Mouse (Mus musculus) kidney, postnatal 10 days (tissue): Measurements from ENCODE around the gene Rrp7a.

Experiments used
- DNase-seq: peaks from one replicate; pipeline ENCODE4 v3.0.0; 2021; ENCODE audit warnings: mixed read lengths

Rrp7a gene

DNA sequence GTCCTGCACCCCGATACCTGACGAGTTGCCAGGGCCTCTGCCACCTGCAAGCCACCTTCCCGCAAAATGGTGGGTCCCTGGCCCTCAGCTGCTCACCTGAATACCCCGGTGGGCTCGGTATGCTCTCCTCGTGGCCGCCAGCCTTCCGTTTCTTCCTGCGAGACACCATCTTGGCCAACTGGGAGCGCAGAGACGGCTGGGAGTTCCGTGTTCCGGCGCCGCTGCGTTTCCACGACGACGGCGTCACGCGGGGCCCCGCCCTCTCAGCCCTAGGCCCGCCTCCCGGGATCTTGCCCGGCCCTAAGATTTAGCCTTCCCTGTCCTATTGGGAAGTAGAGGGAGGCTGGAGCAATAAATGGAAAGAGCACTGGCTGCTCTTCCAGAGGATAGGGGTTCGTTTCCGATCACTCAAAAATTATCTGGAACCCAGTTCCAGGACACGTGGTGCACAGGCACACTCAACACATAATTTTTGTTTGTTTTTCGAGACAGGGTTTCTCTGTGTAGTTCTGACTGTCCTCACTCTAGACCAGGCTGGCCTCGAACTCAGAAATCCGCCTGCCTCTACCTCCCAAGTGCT, at the start of gene Rrp7a:
Gene Rrp7a (minus strand): TSS at position 236 of the 580 bp plus-strand sequence.
- peak; percentile 96 for DNase-seq

DNA sequence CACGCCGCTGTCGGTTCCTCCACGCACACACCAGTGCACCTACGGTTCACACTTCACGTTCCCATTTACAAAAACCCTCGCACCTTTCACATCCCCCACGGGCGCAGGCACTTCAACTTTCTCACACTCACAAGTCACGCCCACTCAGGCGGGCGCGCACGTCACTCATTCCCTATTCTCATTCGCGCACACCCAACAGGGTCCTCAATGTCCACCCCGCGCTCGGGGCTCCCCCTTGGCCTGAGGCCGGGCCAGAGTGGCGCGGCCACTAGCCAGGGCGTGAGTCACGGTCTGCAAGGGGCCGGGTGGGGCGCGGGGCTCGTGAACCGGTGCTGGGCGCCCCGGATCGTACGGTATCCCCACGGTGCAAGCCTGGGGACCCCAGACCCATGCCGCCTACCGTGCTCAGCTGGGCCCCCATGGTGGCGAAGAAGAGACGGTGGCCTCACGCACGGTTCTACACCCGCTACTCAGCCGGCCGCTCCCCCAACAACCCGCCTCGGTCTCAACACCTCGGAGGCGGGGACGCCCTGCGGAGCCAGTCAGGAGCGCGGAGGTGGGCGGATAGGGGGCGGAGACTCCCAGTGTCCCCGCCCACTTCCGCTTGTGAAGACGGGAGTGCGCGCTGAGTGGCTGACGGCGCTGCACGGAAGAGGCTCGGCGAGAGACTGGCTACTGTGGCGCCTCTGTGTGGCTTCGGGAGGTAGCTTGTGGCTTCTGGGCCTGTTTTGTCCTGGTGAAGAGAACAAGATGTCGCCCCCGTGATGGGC, 49.3 kb upstream of the Rrp7a start:
- DNase-seq, result peak; percentile 98

DNA sequence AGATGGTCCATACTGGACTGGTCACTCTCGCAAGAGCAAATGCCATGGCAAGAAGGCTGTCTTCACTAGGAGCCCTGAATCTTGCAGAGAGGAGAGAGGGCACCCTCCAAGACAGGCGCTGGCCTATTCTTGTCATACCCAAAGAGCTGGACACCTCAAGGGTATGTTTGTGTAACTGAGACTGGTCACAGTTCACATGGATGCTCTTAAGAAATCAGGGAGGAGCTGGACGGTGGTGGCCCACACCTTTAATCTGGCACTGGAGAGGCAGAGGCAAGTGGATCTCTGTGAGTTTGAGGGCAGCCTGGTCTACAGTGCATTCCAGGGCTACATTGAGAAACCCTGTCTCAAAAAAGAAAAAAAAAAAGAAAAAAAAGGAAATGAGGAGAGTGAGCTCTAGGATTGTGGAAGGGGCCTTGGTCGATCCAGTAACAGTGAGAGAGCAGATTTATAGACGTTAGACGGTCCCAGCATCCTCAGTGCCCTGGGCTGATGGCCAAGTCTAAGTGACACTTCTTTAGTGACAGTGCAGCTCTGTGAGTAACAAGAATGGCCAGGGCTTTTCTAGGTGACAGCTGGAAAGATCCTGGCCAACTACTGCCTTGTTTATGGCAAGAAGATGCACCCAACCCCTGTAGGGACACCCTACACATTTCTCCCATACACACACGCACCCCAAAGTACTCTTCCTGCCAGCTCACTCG, 48.5 kb upstream of the Rrp7a start:
- DNase-seq, result peak; percentile 67

DNA sequence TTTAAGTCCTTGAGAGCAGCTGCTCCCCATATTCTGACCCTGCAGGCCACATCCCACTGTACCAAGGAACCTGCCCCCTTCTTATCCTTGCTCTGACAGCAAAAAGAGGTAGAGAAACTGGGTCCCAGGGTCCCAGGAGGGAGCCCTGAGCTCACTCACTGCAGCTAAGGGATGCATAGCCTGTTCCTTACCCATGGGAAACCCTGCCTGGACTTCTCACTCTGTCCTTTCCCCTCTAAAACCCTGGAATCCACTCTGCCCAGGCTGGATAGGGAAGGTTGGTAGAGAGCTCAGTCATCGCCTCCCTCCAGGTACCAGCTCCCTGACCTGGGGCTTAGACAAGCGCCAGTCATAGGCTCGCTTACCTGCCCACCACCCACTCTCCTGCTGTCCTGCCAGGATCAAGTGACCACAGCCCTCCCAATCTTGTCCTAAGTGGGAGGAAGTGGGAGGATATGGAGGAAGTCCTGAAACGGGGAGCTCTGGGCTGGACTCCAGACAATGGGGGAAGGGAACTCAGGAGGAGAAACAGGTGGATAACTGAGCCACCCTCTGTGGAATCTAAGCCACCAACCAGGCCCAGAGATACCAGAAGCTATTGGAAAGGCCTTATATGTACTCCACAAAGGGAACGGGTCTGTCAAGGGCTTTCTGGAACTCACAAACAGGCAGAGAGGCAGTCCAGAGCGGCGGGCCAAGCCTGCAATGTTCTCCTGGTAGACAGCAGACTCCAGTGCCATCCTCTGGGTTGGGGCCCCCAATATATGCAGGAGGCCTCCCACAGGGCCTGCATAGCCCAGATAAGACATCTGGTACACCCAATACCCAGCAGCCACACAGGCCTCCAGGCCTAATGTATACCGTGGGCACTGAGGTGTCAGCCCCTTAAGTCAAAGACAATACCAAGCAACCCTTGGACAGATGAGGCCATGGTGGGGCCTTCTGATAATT, 47.4 kb upstream of the Rrp7a start:
- DNase-seq, result peak; percentile 64

DNA sequence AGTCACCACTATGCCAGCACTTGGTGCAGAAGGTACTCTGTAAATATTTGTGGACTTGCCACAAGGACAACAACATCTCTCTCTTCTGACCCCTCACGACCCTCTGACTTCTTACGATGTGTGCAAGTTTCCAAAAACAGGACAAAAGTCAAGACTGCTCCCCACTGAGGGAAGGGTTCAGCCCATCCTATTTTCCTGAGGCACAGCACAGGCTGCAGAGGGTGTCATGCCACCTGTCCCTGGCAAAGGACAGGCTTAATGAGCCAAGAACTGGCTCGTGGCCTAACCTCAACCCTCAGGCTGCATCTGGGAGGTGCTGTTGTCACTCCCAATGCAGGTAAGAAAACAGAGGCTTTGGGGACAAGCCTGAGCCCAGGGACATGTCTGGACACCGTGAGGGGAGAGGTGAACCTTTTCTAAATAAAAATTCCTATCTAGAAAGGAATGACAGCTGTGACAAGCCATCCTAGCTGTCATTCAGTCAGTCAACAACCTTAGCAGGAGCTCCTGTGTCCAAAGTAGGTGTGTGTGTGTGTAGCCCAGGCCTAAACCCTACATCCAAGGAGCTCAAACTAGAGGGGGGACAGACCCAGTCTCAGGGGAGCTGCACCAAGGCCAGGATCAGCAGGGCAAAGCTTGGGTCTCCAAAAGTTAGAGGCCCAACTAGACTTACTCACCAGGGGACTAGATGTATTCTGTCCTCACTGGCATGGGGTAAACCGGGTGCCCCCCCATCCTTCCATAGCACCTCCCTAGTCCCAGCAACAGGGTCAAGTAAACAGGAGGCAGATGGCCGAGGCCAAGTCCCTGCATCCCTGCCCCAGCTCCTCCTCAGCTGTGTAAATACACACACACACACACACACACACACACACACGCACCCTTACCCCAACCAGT, 46.5 kb upstream of the Rrp7a start:
- DNase-seq, result no peak

DNA sequence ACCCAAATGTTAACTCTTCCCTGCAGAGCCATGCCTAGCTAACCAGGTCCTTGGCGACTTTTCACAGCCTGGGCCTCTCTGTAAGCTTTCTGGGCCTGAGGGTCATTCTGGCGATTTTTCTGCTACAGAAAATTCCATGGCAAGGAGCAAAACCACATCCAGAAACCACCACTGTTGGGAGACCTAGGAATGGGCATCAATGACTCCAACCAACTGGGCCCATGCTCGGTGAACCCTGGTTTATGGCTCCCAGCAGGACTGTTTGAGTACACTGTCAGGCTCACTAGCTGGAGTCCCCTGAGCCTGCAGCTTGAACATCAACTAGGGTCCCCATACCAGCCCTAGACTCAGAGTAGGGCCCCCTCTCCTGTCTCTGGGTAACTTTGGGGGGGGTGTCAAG, 45.7 kb upstream of the Rrp7a start:
- DNase-seq, result no peak

DNA sequence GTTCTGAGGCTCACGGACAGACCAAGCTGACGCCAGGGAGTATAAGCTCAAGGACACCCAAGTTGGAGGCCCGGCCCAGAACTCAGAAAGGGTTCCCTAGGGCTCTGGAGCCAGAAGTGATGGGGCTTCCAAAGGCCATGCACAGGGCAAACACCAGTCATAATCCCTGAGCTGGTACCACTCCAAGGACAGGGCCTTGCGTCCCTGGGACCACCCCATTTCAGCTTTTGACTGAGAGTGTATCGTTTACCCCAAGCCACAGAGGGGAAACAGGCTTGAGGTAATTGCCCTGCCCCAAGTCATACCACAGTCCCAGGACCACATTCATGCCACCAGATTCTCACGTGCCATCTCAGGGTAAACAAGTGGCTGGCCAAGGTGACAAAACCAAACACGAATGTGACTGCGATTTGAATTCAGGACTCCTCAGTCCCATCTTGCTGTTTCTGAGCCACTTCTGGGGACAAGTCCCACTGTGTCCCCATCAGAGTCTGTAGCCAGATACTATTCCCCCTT, 45.0 kb upstream of the Rrp7a start:
- no peak for DNase-seq

DNA sequence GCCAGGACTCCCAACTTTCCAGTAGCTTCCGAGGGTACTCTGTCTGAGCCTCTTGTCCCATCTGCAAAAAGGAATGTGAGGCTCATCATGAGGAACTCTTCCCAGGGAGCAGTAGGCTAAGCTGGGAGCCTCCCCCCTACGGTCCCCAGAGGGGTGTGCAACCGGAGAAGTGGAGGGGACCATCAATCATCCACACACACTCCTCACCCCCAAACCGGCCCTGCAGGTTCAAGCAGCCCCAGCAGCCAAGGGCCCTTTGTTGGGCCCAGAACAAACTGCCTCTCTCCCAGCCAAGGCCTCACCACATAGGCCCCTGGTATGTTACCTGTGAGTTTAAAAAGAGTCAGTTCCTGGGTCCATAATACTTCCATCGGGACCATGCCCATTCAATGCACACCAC, 44.5 kb upstream of the Rrp7a start:
- peak; percentile 54 for DNase-seq

DNA sequence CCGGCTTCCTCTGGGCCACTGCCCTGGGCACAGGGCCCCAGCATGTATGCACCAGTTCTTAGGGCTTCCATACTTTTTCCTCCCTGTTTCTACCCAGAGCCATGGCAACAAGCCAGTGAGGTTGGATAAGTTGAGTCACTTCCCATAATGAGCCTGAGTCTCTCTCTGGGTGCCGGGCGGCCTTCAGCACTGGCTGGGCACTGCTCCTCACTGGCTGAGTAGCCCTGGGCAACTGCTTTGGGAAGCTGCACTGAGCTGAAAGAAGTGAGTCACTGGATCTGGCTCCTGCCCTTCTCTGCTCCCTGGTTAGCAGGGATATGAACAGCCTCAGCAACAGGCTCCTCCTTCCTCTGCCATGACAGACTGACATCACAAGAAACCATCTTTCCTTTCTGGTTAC, 44.0 kb upstream of the Rrp7a start:
- DNase-seq, result peak; percentile 44

DNA sequence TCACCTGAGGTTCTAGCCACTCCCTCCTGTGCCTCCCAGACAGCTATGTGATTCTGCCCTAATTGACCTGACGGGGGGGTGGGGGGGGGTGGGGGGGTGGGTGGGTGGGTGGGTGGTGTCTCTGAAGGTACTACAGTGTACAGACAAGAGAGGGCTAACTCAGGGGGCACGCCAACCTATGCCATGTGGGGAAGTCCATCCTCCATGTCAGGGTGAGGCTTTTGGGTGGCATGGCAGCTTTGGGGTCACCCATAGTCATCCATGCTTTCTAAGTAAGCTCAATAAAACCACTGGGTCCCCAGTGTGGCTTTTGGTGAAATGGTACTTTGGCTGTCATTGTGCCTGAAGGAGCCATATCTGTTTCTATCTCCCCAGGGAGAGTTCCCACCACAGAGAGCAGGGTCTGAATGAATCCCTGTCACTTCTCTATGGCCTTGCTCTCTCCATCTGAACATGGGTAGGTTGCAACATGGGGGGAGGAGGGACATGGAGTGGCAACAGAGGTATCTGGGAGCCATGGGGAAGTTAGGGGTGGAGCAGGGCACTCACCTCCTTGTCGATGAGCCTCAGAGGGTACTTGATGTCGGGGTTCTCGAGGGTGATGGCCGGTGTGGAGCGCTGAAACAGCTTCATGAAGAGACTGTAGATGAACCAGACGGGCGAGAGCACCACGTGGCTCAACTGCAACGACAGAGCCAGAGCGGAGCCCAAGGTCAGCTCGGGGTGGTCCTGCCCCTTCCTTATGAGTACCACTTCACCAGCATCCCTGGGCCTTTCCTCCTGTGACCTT, 43.1 kb upstream of the Rrp7a start:
- DNase-seq, result no peak

DNA sequence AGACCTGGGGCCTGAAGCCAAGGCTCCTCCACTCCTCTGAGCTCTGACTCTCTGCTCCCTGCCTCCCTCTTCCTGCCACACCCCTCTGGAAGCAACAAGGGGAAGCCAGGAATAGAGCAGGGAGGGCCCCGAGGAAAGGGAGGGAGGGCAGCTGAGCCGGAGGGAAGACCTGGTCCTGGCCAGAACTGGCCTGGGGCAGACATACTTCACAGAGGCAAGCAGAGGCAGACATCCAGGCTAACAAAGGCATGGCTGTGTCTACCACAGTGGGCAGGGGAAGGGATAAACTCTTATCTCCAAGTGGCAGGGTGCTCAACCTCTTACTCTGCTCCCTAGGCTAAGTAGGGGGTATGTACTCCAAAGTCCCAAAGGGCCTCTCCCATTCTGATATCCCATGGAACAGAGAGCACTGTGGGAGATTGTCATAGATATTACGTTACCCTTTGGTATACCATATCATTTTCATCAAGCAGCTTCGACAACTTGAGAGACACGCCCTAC, 42.4 kb upstream of the Rrp7a start:
- DNase-seq, result peak; percentile 73

DNA sequence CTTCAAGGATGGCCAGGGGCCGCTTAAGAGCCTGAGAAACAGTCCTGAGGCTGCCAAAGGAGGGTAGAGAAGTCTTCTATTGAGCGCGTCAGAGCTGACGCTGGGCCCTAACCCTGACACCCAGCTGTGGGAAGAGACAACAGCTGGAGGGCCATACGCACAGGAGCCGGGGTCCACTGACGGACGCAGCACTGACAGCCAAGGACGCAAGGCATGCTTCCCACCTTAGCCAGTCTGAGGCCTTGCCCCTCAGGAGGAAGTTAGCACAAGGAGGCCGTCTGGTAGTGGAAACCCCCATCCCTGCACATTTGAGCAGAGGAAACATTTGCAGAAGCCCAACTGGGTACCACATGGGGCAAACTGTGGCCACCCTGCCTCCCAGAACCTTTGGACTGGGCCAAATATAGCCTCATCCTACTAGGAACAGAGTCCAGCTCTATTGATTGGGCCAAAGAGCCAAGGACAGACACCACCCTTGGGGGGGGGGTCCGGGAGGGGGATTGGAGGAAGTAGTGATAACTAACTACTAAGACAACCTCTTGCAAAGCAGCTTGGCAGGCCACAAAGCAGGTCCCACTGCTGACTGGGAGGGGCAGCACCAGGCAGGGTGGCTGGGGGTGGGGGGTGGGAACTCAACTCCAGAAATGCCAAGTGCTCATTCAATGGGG, 40.4 kb upstream of the Rrp7a start:
- DNase-seq, result no peak

DNA sequence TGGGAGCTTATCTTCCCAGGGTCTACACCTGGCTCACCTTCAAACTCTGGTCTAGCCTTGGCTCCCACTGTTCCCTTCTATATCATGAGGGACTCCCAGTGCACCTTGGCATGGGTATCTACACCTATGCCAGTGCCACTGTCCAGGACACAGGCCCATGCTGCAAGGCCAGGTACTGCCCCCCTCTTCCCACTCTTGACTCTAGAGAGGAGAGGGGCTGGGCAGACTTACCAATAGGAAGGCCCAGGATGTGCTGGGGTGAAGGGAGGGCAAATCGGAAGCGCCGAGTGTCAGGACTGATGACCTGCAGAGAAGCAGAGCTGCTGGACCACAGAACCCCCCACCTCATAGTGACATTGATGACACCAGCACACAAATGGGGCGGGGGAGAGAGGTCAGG, 39.4 kb upstream of the Rrp7a start:
- no peak for DNase-seq

DNA sequence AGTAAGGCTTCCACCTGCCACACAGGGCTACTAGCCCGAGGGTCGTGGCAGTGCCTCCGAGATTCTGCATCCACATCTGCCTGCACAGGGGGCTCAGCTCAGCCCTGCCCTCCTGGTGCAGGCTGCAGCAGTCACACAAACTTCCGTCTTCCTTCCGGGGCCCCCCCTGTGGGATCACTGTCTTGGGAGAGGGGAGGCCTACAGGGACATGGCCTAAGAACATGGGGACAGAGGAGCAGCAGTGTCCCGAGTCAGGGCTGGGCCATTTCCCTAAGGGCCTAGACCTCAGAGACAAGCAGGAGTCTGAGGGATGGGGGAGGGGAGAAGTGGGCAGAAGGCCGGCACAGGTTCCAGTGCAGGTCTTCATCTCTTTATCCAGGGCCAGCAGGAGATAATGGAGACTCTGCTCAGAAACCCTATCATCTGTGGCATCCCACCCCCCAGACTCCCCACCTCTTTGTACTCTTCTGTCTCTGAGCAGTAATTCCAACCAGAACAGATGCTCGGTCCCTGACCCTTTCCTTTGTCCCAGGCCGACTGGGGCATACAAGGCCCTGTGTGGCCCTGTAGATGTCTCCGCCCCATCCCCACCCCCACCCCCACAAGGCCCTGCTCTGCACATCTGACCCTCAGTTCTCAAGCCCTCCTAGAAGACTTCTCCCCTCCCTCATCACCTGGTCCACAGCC, 38.6 kb upstream of the Rrp7a start:
- DNase-seq, result no peak

DNA sequence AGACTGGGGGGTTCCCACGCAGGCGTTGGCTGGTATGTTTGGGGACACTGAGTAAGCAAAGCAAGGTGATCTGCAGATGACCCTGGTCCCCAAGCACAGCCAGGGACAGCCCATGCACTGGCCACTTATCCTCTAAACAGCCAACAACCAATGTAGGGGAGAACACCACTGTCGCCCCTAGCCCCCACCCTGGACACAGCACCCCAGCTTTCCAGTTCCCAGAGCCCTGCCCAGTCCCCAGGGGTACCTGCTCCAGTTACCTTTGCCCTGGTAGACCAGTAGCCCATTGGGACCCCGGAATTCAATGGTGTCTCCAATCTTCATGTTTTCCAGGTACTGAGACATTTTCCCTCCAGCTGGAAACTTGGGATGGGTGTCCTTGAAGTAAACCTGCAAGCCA, 38.0 kb upstream of the Rrp7a start:
- DNase-seq, result no peak

DNA sequence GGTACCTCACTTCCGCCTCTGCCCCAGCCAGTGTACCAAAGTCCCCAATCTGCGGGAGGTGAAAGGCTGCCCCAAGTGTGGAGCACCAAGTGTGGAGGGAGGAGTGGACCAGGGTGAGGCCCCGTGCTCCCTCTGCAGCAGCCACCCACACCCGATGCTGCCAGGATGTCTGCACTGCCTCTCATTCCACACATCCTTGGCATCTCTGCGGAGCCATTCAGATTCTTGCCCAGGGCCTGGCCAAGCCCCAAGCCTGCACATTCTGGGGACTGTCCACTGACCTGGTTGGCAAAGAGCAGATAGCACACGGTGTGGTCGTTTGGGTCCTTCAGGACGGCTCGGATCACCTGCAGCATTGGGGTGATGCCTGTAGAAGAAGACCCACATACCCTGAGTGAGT, 37.2 kb upstream of the Rrp7a start:
- DNase-seq, result no peak

DNA sequence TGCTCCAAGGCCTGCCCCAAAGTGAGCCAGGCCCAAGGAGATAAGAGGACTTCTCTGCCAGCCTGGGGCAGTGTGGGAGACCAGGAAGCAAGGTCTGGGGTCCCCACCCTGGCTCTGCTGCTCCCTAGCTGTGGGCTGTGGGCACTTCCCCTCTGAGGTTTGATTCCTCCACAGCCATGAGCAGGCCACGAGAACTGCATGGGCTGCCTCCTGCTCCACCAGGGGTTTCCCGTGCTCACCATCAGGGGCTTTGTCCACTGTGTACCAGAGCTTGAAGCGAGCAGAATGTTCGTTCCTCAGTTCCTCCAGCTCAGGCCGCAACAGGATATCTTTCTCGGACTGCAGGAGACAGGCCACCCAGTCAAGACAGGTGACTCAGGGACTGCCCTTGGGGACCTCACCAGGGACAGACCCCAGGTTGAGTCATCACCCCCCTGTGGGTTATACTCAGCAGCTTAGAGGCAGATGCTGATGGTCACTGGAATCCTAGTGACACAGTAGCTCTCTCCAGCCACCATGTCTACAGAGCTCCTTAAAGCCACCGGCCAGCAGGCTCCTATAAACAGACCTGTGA, 36.1 kb upstream of the Rrp7a start:
- DNase-seq, result no peak

DNA sequence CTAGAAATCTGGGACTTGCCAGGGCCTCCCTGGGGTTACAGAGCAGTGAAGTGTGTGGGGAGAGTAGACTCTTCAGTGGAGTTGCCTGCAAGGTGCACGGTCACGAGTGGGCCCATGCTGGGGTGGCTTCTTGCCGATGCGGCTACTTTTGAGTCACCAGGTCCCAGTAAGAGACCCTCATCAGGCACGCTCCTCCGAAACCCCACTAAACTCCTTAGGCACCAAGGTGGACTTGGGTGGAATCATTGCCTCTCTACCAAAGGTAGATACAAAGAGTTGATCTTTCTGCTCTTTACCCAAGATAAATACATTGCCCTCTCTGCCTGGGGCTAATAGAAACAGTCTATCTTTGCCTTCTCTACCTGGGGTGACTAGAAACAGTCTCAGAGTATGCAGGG, 35.1 kb upstream of the Rrp7a start:
- DNase-seq, result no peak
